Mouse (Mus musculus) hindbrain, embryonic 14.5 days (tissue): ENCODE measurements around the gene Hmgcs1. TPM values are rescaled to one million over a fixed set of nuclear protein-coding genes. Genes with fewer than 3 reads are reported as not detected.
"Not testable (repeated sequence)": the region's sequence is repeated elsewhere in the genome, so short reads cannot be mapped to it uniquely, and the experiment has no call there.

Experiments used
- ATAC-seq: fragments of 200-750 bp; cut with Nextera tagmentation; 2 replicates; pipeline ENCODE4 v1.8.0; 2017; ENCODE audit warnings: moderate number of reproducible peaks, mild to moderate bottlenecking, moderate TSS enrichment, moderate library complexity; ENCODE audit not compliant: low FRiP score
- DNase-seq: peaks from one replicate; pipeline ENCODE4 v3.0.0-alpha.2; 2015; ENCODE audit warnings: low spot score
- H3K27ac ChIP-seq: fragments of 300-500 bp; sonication (generic); 2 replicates; pipeline ENCODE4 v1.5.1; 2014; ENCODE audit warnings: mild to moderate bottlenecking, moderate library complexity
- H3K27me3 ChIP-seq: fragments of 300-500 bp; sonication (generic); 2 replicates; pipeline ENCODE4 v1.6.1; 2014; ENCODE audit warnings: mild to moderate bottlenecking, low read length, mixed read lengths; ENCODE audit not compliant: control insufficient read depth, insufficient read depth
- H3K36me3 ChIP-seq: fragments of 300-500 bp; sonication (generic); replicated peaks from 2 replicates; pipeline ENCODE4 v1.6.1; 2014; ENCODE audit not compliant: control insufficient read depth, insufficient read depth
- H3K4me1 ChIP-seq: fragments of 300-500 bp; sonication (generic); replicated peaks from 2 replicates; pipeline ENCODE4 v1.6.1; 2014; ENCODE audit warnings: antibody characterized with exemption, low read length, mixed read lengths; ENCODE audit not compliant: control insufficient read depth, insufficient read depth
- H3K4me2 ChIP-seq: fragments of 300-500 bp; sonication (generic); replicated peaks from 2 replicates; pipeline ENCODE4 v1.6.1; 2014; ENCODE audit warnings: mild to moderate bottlenecking, moderate library complexity
- H3K4me3 ChIP-seq: fragments of 300-500 bp; sonication (generic); replicated peaks from 2 replicates; pipeline ENCODE4 v1.5.1; 2014; ENCODE audit warnings: mild to moderate bottlenecking, low read length
- H3K9ac ChIP-seq: fragments of 300-500 bp; sonication (generic); 2 replicates; pipeline ENCODE4 v1.6.1; 2014
- H3K9me3 ChIP-seq: fragments of 300-500 bp; sonication (generic); 2 replicates; pipeline ENCODE4 v1.6.1; 2016; ENCODE audit warnings: low read length; ENCODE audit not compliant: control insufficient read depth
- WGBS: fragments of 180-500 bp; shearing (Covaris S2); extraction: QIAGEN DNeasy Blood & Tissue Kit; methylation state at CpG from one replicate; pipeline ENCODE4 v1.1.7; 2014; 5-methylcytosine and 5-hydroxymethylcytosine counted together
- polyA plus RNA-seq: library from polyadenylated mRNA; unstranded; fragments of >200 nt; fragmentation: Nextera tagmentation; extraction: Ambion mirVana; gene quantifications from 2 replicates; pipeline ENCODE4 v1.2.1, GENCODE M21; 2014

Gene Hmgcs1
- polyA plus RNA-seq, 1 experiment from 2014 or later: 533 TPM

DNA sequence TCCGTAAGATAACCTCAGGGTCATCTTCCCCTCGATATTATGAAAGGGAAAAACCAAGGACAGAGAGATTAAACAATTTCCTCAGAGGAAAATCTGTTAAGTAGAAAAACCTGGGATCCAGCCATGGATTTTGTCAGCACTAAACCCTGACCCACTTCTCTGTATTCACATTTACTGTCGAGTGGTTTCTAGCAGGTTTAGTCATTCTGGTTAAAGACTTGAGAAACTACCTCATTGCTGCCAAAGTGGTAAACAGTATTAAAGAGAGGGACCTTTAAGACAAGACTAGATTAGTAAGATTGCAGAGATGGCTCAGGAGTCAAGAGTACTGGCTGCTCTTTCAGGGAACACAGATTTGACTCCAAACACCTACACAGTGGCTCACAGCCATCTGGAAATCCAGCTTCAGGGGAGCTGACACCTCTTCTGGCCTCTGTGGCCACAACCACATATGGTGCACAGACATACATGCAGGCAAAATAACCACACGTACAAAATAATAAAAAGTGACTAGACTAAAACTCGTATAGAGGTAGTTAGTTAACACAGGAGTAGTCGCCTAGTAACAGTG lies 33.2 kb upstream of the Hmgcs1 start:
- no peaks in the 10 kb centered on the region for H3K36me3 ChIP-seq
- ATAC-seq (no peak), DNase-seq (no peak)
- H3K4me3 ChIP-seq: no peak overlapping the region
- no peak overlapping the region for H3K27ac ChIP-seq
- H3K9me3 ChIP-seq: no peaks in the 10 kb centered on the region
- H3K9ac ChIP-seq: no peak overlapping the region
- no peaks in the 10 kb centered on the region for H3K27me3 ChIP-seq
- no peaks in the 10 kb centered on the region for H3K4me1 ChIP-seq
- H3K4me2 ChIP-seq: no peak overlapping the region
- WGBS: 89% methylated on average over 6 of the region's 6 CpGs

- 65% methylated on average over 4 of the region's 9 CpGs for WGBS
These were observed 28.8 kb upstream of the Hmgcs1 start for GRCm38 (mm10) chr13:119661420-119661819.

DNA sequence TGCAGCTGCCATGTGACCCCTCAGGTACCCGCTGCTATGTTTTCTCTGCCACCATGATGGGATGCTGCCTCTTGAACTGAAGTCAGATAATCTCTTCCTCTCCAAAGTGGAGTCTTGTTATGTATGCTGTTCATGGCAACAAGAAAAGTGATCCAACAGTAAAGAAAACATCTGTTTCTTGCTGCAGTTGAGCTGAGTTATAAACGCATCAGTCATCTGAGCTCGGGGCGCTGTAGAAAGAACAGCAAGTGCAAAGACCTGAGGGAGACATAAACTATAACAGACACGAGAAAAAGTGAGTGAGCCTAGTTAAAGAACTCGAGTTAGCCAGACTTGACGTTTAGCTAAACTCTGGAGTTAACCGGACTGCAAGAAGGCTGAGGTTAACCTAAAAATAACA lies 11.4 kb upstream of the Hmgcs1 start:
- Histone ChIP-seq H3K36me3 (no peaks in the 10 kb centered on the region), H3K4me3 (no peak overlapping the region), H3K9me3 (no peaks in the 10 kb centered on the region), H3K4me1 (no peaks in the 10 kb centered on the region), H3K27ac (no peak overlapping the region), H3K27me3 (no peaks in the 10 kb centered on the region), H3K4me2 (no peak overlapping the region), H3K9ac (no peak overlapping the region)
- ATAC-seq (no peak), DNase-seq (no peak)
- WGBS: 84% methylated on average over 8 of the region's 8 CpGs

More at GRCm38 (mm10) chr13:119661420-119661819, 28.8 kb upstream of the Hmgcs1 start:
- not testable (repeated sequence) for DNase-seq, H3K4me1 ChIP-seq, ATAC-seq, H3K27ac ChIP-seq, H3K27me3 ChIP-seq, H3K9me3 ChIP-seq, H3K36me3 ChIP-seq, H3K9ac ChIP-seq, H3K4me3 ChIP-seq, H3K4me2 ChIP-seq

- Histone ChIP-seq H3K4me1 (no peaks in the 10 kb centered on the region), H3K4me2 (no peak overlapping the region), H3K9ac (no peak overlapping the region), H3K36me3 (no peaks in the 10 kb centered on the region), H3K27me3 (no peaks in the 10 kb centered on the region), H3K4me3 (no peak overlapping the region), H3K9me3 (no peaks in the 10 kb centered on the region), H3K27ac (no peak overlapping the region)
- ATAC-seq: no peak
- no peak for DNase-seq
- 65% methylated on average over 2 of the region's 2 CpGs for WGBS
These were observed 10.5 kb upstream of the Hmgcs1 start for GRCm38 (mm10) chr13:119679721-119680120.

- no peak overlapping the region for H3K27ac ChIP-seq
- WGBS: 86% methylated on average over 3 of the region's 3 CpGs
- no peaks in the 10 kb centered on the region for H3K27me3 ChIP-seq
- no peaks in the 10 kb centered on the region for H3K9me3 ChIP-seq
- DNase-seq: no peak
- H3K36me3 ChIP-seq: no peaks in the 10 kb centered on the region
- no peak overlapping the region for H3K9ac ChIP-seq
- no peak for ATAC-seq
- no peak overlapping the region for H3K4me2 ChIP-seq
- no peaks in the 10 kb centered on the region for H3K4me1 ChIP-seq
- H3K4me3 ChIP-seq: no peak overlapping the region
These were observed 9.0 kb upstream of the Hmgcs1 start for GRCm38 (mm10) chr13:119681161-119681560.

DNA sequence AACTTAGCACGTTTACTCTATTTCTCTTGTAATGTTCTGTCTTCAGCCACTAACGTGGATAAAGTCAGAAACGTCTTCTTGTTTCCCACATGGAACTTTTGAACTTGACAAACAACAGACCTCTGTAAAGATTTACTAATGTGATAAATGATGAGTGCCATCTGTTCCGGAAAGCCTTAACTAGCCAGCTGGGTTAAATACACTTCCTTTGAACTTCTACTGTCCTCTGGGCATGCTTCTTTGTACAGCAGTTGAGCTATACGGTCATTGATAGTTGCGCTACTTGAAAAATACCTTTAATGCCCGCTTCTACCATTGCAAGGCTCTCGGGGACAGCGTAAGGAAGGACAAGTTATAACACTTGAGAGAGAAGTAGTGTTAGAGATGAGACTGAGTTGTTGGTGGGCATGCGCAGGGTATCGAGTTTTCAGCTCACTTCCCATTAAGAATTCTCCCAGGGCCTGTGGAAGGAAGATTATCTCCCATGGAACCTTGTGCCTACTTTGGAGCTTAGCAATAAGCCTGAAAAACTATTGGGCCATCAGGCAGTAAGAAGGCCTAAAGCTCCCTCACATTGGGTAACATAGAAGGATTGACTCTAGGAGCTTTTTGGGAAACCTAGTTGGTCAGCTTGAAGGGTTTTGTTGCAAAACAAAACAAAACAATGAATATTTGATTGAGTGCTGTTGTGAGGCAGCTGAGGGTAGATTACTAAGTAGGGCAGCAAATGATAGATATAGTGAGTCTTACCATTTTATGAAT lies 5.6 kb upstream of the Hmgcs1 start:
- H3K9me3 ChIP-seq: no peaks in the 10 kb centered on the region
- no peak overlapping the region for H3K9ac ChIP-seq
- no peaks in the 10 kb centered on the region for H3K27me3 ChIP-seq
- H3K36me3 ChIP-seq: no peaks in the 10 kb centered on the region
- no peak overlapping the region for H3K4me3 ChIP-seq
- H3K4me1 ChIP-seq: peaks cover 11% of the 10 kb centered on the region; the same call in 1 of the 2 replicates
- ATAC-seq (no peak), DNase-seq (no peak)
- no peak overlapping the region for H3K27ac ChIP-seq
- H3K4me2 ChIP-seq: no peak overlapping the region
- 83% methylated on average over 11 of the region's 11 CpGs for WGBS

DNA sequence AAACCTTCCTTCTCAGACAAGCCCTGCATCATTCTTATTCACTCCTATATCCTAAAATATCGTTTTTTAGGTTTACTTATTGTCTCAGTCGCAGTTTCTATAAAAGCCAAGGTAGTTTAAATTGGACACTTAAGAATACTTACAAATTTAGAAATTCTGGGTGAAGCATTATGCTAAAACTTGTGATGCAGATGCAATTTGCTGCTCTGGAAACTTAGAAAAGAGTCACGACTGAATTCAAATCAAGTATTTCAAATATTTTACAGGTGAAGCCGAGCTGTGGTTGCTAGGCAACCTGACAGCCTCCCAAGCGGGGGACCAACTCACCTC lies 505 bp upstream of the Hmgcs1 start:
- H3K27ac ChIP-seq: peak overlapping the region; percentile 88
- H3K9me3 ChIP-seq: no peaks in the 10 kb centered on the region
- peaks cover 46% of the 10 kb centered on the region for H3K4me1 ChIP-seq
- H3K36me3 ChIP-seq: 0 out of 2 replicates have a peak, but pooled peaks cover under 1% of the 10 kb centered on the region
- H3K9ac ChIP-seq: peak overlapping the region; percentile 43
- no peak for DNase-seq
- WGBS: 8% methylated on average over 5 of the region's 5 CpGs
- no peaks in the 10 kb centered on the region for H3K27me3 ChIP-seq
- ATAC-seq: no peak
- H3K4me3 ChIP-seq: peak overlapping the region; percentile 75
- H3K4me2 ChIP-seq: peak overlapping the region; percentile 59

- Histone ChIP-seq H3K27ac (peak overlapping the region; percentile 97), H3K27me3 (no peaks in the 10 kb centered on the region), H3K4me3 (peak overlapping the region; percentile 75), H3K4me2 (peak overlapping the region; percentile 83), H3K4me1 (peaks cover 56% of the 10 kb centered on the region), H3K9me3 (no peaks in the 10 kb centered on the region), H3K9ac (peak overlapping the region; percentile 91), H3K36me3 (peaks cover 7% of the 10 kb centered on the region; the same call in 1 of the 2 replicates)
- ATAC-seq (no peak), DNase-seq (peak; percentile 27)
- under 1% methylated on average over 7 of the region's 7 CpGs for WGBS
These were observed 869 bp downstream of the Hmgcs1 start for GRCm38 (mm10) chr13:119690876-119691620.

GRCm38 (mm10) chr13:119691958-119692357 lies 1.8 kb downstream of the Hmgcs1 start:
- not testable (repeated sequence) for H3K9me3 ChIP-seq, H3K27me3 ChIP-seq, H3K27ac ChIP-seq, H3K36me3 ChIP-seq, ATAC-seq, DNase-seq
- H3K4me1 ChIP-seq: peaks cover 65% of the 10 kb centered on the region
- 70% methylated on average over 3 of the region's 3 CpGs for WGBS
- peak overlapping the region; percentile 91 for H3K9ac ChIP-seq
- peak overlapping the region; percentile 83 for H3K4me2 ChIP-seq
- H3K4me3 ChIP-seq: peak overlapping the region; percentile 75
